Mouse (Mus musculus): ENCODE results near the gene Abhd12.
"Not testable (repeated sequence)": the region's sequence is repeated elsewhere in the genome, so short reads cannot be mapped to it uniquely, and the experiment has no call there.

Abhd12 gene

DNA sequence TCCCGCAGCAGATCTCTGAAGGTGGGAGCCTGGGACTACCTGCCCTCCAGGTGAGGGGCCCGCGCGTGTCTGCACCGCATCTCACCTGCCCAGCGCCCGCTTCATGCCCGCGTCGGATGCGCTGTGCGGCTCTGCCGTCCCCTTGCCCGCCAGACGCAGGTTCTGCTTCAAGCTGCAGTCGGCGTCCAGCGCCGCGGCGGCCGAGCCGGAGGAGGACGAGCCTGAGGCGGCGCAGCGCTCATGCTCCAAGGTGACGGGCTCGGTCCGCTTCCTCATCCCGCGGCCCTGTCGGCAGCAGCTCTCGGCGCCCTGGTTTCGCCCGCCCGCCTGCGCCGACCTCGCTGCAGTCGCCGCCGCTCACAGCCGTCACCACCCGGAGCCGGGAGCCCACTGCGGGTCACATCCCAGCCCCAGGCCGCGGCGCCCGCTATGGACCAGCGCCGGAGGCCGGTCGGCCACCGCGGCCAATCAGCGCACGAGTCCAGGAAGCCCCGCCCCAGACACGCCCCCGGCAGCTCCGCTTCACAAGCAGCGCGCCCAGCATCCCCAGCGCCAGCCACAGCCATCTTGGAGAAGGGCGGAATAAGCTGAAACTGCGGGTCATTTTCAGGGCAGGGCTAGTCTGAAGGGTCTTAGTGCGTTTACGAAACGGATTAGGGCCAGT lies at the start of gene Abhd12:
Gene Abhd12, minus strand, starts transcription at position 470 of the 664 bp plus-strand sequence.
- peak; percentile 98 for DNase-seq

- DNase-seq, result no peak
These were observed 46.7 kb upstream of the Abhd12 start for GRCm38 (mm10) chr2:150951201-150951600.

- DNase-seq, result no peak
These were observed 45.5 kb upstream of the Abhd12 start for GRCm38 (mm10) chr2:150950056-150950455.

GRCm38 (mm10) chr2:150949652-150950051 lies 45.1 kb upstream of the Abhd12 start:
- DNase-seq, result no peak

DNA sequence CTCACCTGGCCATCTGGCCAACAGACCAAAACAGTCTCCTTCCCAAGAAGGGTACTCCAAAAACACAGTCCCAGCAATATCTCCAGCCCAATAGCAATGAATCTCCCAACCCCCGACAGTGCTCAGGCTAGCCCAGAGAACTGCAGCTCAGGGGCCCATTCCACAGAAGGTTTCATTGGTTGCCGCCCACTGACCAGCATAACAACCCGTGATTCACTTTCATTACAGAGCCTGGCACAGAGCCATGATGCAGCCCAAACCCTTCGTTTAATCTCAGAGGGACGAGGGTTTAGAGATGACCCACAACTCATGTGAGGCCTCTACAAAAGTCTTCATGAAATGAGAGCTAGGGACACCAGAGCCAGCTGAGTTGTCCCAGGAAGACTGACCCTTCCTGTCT lies 44.2 kb upstream of the Abhd12 start:
- no peak for DNase-seq

- not testable (repeated sequence) for DNase-seq
These were observed 43.5 kb upstream of the Abhd12 start for GRCm38 (mm10) chr2:150947880-150948611.

DNA sequence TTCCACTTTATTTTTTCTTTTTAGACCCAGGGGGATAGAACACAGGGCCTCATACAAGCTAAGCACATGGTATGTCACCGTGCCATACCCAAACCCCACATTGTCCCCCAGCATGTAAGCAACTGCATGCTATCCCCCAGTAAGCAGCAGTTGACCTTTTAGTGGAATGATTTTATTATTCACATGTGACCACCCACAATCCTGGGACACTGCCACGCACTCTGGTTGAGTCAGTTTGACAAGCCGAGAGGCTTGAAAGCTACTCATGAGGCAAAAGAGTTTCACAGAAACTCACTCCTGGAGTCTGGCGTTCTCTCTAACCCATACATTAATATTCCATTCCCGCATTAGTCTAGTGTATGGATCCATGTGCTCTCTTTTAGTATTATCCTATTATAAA lies 42.8 kb upstream of the Abhd12 start:
- DNase-seq, result not testable (repeated sequence)

DNA sequence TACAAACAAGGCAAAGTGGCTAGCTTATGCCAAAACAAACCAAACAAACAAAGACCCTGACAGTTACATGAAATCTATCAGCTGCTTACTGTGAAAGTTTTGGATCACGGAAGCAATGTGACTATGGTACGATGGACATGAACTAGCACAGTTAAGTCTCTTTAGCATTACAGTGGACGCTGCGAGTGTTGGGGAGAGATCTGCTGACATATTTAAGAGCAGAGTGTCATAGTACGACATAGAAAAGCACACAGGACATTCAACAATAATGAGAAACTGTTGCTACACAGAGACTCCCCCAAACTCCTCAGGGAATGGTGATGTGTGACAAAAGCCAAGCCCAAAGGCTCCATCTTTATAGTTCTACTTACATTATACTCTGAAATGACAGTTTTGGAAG lies 39.5 kb upstream of the Abhd12 start:
- no peak for DNase-seq

DNA sequence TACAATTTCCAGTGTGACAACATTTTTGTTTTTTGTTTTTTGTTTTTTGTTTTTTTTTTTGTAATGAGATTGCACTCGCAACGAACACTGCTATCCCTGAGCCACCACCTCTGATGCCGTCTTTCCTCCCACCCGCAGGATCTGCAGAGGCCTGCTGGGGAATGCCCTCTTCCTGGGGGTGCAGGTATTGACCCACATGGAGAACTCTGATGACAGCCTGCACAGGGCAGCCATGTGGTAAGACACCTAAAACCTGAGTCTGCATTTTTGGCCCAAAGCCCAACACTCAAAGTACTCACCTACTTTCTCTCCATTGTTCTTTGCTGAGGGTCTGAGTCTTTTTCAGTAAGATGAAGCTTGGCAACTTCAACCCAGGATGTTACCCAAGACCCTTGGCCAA lies 30.1 kb upstream of the Abhd12 start:
- no peak for DNase-seq

GRCm38 (mm10) chr2:150933482-150933881 lies 28.9 kb upstream of the Abhd12 start:
- no peak for DNase-seq

- no peak for DNase-seq
These were observed 26.3 kb upstream of the Abhd12 start for GRCm38 (mm10) chr2:150930806-150931205.

GRCm38 (mm10) chr2:150929156-150929555 lies 24.6 kb upstream of the Abhd12 start:
- DNase-seq, result no peak

- no peak for DNase-seq
These were observed 22.6 kb upstream of the Abhd12 start for GRCm38 (mm10) chr2:150927038-150927720.

- DNase-seq, result no peak
These were observed 19.0 kb upstream of the Abhd12 start for GRCm38 (mm10) chr2:150923505-150923904.

- DNase-seq, result no peak
These were observed 18.5 kb upstream of the Abhd12 start for GRCm38 (mm10) chr2:150923026-150923425.

DNA sequence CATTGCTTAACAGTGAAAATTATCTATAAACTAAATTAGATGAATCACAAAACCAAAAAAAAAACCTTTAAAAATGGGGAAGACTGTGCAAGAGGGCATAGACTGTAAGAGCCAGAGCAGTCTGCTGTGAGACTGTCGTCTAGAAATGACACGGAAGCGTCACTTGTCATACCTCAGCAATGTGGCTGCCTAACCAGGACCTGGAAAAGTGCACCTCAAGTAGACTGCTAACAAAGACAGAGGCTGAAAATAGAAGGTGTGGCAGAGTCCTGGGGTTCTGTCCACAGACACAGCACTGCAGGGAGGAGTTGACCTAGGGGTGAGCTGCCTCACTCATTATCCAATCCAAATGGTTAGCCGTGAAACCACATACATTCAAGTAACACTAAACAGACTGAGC lies 17.6 kb upstream of the Abhd12 start:
- DNase-seq, result no peak

GRCm38 (mm10) chr2:150921697-150922096 lies 17.2 kb upstream of the Abhd12 start:
- DNase-seq, result no peak

DNA sequence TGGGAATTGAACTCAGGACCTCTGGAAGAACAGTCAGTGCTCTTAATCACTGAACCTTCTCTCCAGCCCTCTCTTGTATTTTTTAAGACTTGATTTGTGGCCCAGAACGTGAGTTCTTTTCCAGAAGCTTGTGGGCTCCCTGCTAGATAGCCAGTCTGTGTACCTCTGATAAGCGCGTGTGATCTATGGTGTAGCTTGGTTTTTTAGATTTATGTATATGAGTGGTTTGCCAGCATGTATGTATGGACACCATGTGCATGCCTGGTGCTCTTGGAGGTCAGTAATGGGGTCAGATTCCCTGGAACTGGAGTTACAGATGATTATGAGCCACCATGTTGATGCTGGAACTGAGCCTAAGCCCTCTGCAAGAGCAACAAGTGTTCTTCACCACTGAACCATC lies 16.0 kb upstream of the Abhd12 start:
- DNase-seq, result no peak

- DNase-seq, result no peak
These were observed 14.2 kb upstream of the Abhd12 start for GRCm38 (mm10) chr2:150918720-150919119.

DNA sequence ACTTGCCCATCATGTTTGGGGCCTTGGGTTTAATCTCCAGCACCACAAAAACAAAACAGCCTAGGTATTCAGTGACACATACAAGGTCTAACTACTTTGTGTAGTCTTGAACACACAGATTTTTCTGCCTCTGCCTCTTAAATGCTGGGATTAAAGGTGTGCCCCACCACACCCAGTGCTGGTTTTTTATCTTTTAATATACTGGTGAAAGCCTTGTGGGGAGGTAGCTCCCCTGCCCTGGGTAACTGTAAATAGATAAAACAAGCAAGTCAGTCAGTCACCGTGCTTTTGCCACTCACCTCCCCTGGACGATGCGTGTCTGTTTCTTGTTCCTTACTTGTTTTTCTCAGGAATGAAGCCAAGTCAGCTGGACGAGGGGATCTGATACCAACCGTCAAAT lies 11.2 kb upstream of the Abhd12 start:
- DNase-seq, result no peak

GRCm38 (mm10) chr2:150914781-150915515 lies 10.4 kb upstream of the Abhd12 start:
- no peak for DNase-seq

DNA sequence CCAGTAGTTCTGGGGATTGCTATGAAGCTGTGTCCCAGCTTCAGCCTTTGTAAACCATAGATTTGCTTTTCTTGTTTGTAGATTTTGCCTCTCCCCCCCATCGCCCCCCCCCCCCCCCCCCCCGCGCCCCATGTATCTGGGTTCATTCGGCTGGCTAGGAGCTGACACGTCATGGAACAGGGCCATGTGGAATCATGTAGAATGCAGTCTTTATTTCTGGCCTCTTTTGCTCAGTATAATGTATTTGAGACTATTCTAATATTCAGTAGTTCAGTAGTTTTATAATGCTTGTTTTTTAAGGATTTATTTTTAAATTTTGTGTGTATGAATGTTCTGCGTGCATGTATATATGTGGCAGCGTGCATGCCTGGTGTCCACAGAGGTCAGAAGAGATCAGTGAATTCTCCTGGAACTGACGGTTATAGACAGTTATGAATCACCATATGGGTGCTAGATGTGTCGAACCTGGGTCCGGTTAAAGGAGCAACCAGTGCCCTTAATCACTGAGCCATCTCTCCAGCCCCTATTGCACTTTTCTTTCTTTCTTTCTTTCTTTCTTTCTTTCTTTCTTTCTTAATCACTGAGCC lies 5.8 kb upstream of the Abhd12 start:
- no peak for DNase-seq
